Mouse (Mus musculus) stomach, postnatal 0 days (tissue): ENCODE measurements at regions not wholly inside any gene's neighbourhood (a gene's known extent, or its start where the extent isn't known, plus 50 kb on each side); places are given as distances from the start of the nearest gene placed in this dataset.

Source experiments
- CTCF ChIP-seq: IDR thresholded peaks from 2 replicates; pipeline ENCODE4 v1.5.1; 2016; ENCODE audit warnings: antibody characterized with exemption, low read depth, mild to moderate bottlenecking, moderate library complexity
- EP300 ChIP-seq: optimal IDR thresholded peaks from 2 replicates; pipeline ENCODE3; 2016; ENCODE audit warnings: antibody characterized with exemption

- TF ChIP-seq EP300 (no peak), CTCF (no peak)
Observed at GRCm38 (mm10) chr9:94188124-94188523, 349.8 kb downstream of the 1190002N15Rik start.
